Mouse (Mus musculus) common myeloid progenitor, adult 5-6 weeks (primary cell): ENCODE measurements at regions not wholly inside any gene's neighbourhood (a gene's known extent, or its start where the extent isn't known, plus 50 kb on each side); places are given as distances from the start of the nearest gene placed in this dataset.

Source experiments
- ATAC-seq: replicated peaks from 2 replicates; pipeline ENCODE4 v1.8.0; 2016; ENCODE audit warnings: low read depth, mild to moderate bottlenecking, moderate TSS enrichment, inconsistent platforms; ENCODE audit not compliant: poor library complexity, severe bottlenecking

DNA sequence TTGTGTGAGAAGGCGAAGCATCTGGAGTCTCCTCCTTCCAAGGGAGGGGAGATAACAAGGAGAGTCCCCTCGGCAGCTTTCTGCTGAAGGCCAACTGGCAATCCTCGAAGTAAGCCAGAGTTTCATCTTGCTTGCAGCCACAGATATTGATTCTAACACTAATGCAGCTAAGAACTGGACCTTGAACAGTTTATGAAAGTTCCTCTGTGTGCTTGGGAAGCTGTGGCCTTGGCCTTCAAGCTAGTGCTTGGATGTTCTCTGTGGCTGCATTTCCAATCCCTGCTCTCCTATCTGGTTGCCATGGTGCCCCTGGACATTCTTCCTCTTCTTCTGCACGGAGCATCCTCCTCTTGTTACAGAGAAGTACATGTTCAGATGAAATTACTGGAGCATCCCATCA is 614.8 kb upstream of the Clint1 start:
- no peak for ATAC-seq

GRCm38 (mm10) chr11:45239044-45239443 is 612.8 kb upstream of the Clint1 start:
- no peak for ATAC-seq

DNA sequence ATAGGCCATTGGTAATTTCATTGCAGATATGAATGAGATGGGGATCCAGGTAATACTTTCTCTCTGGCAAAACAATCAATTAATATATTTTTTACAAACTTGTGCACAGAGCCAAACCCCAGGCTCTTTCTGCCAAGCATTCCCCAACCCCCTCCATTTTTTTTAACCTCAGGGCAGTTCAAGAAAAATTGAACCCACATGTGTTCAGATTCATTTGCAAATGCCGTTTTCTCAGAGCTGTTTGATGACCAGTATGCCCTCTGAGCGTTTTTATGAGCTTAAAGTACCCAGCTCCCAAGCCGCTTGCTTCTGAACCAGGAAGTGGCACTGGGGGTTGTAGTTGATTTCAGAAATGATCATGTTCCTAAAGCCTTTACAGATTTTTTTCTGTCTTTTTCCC is 611.4 kb upstream of the Clint1 start:
- no peak for ATAC-seq

DNA sequence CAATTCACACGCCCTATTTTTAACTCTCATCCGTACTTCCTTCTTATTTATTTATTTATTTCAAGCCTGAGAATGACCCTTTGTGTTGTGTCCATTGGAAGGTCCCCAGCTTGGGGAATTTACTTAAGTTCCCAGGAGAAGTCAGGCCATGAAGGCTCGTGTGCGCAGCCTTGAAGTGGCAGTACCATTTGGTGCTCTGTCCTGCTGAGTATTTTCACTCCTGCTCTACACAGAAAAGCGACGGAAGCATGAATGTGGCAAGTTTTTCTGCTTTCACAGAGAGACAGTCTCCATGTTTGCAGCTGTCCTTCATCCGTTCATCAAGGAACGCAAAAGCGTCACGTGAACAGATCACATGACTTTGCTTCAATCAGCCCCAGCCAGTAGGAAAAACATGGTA is 610.2 kb upstream of the Clint1 start:
- ATAC-seq: no peak

GRCm38 (mm10) chr11:45244796-45245195 is 607.1 kb upstream of the Clint1 start:
- ATAC-seq: no peak

DNA sequence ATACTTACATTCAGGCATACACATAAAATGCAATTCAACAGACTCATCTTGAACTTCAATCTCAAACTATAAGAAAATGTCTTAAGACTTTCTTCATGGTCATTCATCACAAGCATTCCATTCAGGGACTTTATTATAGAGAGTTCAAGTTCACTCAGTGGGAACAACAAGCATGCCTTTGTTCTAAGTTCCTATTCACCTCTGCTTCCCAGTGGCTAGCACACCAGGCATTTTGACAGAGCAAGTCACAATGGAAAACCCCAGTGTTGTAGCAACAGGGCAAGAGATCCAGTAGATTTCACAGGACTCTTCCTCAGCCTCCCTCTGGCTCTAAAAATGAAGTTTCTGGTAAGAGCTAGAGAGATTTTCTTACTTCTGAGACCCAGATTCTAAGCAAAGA is 595.8 kb upstream of the Clint1 start:
- no peak for ATAC-seq

DNA sequence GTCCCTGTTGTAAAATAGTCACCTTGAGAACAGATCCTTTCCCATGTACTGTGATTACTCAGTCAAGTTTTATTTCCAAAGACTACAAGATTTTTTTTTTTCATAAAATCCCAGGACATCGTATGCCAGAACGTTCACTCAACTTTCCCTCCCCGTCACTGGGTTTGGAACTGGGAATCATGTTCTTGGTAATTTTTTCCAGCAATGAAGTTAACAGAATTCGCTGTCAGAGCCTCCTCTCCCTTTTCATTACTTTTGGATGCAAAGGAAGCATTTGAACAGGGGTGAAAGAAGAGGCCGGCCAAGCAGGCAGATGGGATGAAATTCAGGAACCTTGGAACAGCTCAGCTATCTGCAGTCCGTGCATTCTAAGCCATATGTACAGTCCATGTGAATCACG is 589.7 kb upstream of the Clint1 start:
- no peak for ATAC-seq

GRCm38 (mm10) chr11:45264001-45264400 is 587.9 kb upstream of the Clint1 start:
- ATAC-seq: no peak

GRCm38 (mm10) chr11:45265171-45265988 is 586.5 kb upstream of the Clint1 start:
- no peak for ATAC-seq

DNA sequence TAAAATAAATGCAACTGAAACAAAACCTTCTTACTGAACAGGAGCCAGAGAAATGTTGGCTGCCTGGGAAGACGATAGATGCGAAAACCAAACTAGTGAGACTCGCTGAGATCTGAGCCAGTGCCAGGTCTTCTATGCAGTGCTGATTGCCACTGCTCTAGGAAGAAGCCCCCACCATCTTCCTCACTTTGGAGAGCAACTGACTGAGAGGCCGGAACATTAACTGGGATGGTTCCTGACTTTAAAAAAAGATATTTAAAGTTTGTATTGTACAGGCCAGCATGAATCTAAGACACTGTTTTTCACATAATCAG is 585.9 kb upstream of the Clint1 start:
- no peak for ATAC-seq

- no peak for ATAC-seq
Measured at GRCm38 (mm10) chr11:45269215-45269614, 582.6 kb upstream of the Clint1 start.

GRCm38 (mm10) chr11:45271206-45271605 is 580.6 kb upstream of the Clint1 start:
- ATAC-seq: no peak

GRCm38 (mm10) chr11:45274446-45275119 is 577.3 kb upstream of the Clint1 start:
- no peak for ATAC-seq

DNA sequence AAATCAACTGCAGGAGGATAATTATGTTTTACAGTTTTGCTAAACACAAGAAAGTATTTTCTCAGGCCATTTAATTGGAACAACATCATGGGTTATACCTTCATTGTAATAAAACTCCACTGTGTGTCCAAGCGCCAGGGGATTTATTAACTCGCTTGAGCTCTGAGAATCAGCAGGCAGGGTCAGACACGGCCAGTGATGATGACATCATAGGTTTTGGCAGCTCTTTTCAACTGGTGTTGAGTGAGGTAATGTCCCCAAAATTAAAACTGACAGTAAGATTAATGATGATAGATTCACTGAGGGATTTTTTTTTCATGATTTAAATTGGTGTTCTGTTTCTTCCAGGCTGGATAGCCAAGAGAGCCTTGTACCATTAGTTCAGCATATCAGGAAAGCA is 576.7 kb upstream of the Clint1 start:
- ATAC-seq: no peak

DNA sequence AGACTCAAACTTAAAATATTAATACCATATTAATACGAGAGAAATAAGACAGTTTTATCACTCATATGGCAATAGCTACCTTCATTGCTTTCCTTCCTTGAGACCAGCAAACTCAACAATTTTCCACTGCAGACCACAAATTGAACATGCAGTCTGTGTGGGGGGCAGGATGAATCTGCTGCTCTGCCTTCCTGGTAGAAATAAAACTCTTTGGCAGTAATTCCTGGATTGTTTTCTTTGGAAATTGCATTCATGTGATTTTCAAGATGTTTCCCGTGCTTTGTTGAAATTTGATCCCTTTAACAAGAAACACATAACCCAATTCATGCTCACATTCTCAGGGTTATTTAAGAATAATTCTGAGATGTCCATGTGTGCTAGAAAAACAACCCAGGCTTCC is 555.1 kb upstream of the Clint1 start:
- no peak for ATAC-seq

DNA sequence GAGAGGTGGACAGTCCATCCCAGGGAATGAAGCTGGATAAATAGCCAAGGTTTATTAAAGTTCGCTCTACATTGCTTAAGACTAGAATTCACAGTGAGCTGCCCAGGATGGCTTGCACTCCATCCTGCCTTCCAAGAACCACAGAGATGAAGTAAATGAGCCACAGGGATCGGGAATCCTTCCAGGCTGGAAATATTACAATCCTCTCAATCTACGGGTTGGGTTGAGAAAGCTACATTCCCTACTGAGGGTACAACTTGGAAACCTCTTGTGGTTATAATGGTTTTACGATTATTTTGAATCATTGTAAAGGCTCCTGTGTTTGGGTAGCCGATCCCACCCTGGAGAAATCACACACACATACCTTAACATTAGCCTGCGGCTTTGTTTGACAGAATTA is 539.9 kb upstream of the Clint1 start:
- ATAC-seq: no peak

DNA sequence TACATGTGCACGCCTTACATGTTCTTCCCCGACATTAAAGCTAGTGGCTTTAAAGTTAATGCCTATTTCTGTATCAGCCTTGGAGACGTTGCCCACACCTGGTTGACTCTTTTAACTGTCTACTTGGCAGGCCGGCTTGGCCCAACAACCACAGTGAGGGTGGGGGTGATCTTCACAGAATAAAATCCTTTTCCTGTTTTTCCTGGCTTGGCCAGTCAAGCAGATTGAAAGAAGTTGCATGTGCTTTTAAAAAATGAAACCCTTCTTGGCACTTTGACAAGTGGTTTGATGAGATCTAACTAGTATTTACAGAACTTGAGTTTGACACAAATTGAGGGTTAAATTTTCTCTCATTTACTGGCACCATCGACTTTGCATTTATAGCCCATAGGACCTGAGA is 528.1 kb upstream of the Clint1 start:
- no peak for ATAC-seq

DNA sequence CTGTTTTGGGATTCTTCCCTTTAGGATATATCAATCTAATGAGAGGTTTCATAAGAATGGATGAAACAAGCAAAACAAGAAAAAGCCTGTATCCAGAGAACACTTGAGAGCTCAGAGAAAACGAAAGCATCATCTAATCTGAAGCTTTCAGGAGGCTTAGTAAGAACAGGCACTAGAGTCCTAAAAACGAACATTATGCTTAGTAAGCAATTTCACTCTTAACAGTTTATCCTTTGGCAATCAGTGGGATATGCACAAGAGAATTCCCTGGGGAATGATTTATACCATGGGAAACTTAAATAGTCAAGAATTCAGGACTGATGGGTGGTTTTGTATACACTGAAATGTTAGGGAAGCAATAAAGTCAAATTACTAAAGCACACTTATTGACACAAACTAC is 521.5 kb upstream of the Clint1 start:
- no peak for ATAC-seq

- ATAC-seq: no peak
Measured at GRCm38 (mm10) chr11:45333756-45334155, 518.1 kb upstream of the Clint1 start.

DNA sequence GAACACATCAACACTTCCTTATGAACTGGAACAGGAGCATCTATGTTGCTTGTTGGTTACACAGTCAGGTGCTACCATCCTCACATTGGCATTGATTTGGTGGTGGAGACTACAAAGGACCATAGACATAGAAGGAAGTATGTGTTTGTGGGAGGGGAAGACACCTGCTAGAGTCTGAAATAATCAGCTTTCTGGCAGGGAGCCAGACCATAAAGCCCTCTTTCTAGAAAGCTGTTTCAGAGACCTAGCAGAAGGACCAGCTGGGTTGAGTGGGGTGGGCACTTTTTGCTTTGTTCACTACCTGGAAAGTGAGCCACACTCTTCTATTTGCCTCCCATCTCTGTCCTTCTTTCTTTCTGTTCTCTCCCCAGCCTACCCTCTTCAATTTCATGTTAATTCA is 502.5 kb upstream of the Clint1 start:
- ATAC-seq: no peak

GRCm38 (mm10) chr11:45365343-45365742 is 486.5 kb upstream of the Clint1 start:
- ATAC-seq: no peak
